Mouse (Mus musculus) urinary bladder, postnatal 4 days (tissue): ENCODE measurements at regions not wholly inside any gene's neighbourhood (a gene's known extent, or its start where the extent isn't known, plus 50 kb on each side); places are given as distances from the start of the nearest gene placed in this dataset.

Experiments used
- DNase-seq, 2 experiments: peaks; one replicate each; pipeline ENCODE4 v3.0.0; 2021 to 2022; ENCODE audit warnings: low spot score in 2 of 2

DNA sequence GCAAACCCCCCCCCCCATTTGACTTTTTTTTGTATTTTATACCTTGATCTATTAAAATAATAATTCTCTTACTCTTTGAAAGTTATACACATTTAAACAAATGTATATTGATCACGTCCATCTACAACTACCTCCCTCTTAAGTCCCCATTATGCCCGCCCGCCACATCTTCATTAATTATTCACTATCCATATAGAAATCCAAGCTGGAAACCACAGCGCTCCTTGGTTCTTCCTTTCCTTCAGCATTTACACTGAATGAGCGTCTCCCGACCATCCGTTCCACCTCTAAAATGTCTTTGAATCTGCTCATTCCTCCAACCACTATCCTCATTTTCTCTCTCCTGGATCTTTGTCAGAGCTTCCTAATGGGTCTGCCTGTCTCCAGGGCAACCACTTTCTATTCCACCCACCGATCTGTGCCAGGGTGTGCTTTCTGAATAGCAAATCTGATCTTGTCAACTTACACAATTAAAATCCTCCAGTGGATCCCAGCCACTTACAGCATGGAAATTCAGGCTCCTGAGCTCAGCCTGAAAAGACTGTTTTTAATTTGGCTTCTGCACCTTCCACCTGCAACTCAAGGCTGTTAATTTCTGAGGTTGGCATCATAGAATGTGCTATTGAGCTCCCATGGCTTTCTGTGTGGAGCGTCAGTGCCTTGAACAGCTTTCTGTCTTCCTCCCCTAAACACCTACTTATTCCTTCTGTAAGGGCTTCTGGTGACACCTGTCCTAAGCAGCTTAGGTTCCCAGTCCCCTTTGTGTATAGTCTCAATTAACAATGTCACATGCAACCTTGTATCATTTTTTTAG is 265.5 kb downstream of the Spry2 start:
- DNase-seq: no peak

DNA sequence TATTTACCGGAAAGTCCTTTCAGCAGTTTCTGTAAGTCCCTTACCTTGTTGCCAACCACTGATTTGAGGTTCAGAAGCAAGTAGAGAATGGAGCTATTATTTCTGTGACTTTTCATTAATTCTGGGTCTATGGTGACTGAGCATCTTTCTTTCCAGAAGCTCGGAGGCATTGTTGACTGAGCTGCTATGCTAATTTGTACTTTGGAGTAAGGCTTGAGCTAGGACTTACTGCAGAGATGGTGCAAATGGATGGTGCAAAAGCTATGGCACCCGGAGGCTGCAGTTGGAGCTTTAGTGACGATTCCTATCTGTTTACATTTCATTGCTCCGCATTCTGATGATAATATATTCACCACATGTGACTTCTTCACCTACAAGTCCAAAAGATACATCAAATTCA is 266.2 kb downstream of the Spry2 start:
- DNase-seq: no peak

DNA sequence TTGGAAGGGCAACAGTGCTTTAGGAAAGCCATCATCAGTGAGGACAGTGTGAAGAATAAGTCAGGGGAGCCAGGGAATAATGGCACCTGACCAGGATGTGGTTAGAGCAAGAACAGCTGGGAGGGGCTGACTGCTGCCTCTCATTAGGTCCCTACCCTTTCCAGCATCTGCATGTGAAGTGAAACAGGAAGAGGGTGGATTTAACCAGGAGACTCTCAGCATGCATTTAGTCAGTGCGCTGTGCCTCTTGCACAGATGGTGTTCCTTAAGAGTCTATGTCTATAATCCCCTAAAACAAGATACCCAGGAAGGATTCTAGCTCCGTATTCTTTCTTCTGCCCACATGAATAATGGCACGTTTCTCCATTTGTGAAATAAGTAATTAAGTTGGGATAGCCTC is 267.9 kb downstream of the Spry2 start:
- DNase-seq: no peak

DNA sequence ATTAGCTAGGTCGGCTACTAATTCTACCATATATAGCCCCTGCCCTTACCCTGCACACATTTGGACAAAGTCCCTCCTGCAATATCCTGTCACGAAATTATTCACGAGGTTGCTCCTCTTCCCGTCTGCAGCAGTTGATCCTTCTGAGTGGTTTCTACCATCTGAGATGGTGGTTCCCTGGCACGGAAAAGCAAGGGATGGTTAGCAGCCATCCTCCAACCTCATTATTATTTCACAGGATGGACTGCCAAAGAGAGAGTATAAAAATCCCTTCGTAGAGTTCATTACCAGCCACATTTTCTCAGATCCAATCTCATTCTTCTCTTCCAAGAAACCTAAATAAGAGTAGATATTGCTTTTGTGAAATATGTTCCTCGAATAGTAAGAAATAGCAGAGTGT is 272.2 kb downstream of the Spry2 start:
- DNase-seq: no peak

DNA sequence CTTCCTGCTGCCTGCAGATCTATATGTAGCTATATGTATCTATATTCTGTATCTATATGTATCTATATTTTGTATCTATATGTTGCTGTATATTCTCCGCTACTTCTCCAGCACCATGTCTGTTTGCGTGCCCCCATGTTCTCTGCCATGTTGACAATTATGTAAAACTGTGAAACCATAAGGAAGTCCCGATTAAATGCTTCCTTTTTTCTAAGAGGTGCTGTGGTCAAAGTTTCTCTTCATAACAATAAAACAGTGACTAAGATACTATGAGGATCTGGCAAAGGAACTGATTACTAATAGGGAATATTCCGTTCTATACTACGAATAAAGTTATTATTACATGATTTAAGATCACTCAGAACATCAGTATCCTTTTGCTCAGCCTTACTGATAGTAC is 274.5 kb downstream of the Spry2 start:
- DNase-seq: no peak

DNA sequence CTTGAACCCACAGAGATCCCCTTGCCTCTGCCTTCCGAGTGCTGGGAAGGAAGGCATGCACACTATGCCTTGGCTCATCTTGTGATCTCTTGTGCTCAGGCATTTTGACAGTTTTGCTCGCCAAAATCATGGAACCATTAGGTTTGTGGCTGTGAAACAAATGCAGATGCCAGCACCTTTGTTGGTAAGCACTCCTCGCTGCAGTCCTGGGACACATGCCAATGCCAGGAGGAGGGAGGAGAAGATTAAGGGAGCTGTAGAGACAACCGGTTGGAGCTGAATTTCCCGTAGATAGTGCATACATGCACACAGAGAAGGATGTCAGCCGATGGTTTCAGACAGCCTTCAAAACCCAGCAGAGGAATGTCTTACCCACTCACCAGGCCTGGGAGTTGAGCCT is 275.5 kb downstream of the Spry2 start:
- DNase-seq: no peak

DNA sequence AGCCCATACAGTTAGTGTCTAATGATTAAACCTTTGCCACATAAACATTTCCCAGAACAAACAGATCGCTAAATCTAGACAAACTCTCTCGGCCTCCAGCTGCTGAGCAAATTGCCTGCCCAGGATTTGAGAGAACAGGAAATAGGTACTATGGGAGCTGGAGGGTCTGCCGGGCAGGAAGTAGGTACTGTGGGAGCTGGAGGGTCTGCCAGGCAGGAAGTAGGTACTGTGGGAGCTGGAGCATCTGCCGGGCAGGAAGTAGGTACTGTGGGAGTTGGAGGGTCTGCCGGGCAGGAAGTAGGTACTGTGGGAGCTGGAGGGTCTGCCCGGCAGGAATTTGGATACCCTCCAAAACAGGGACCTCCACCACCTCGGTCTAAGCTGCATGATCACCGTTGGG is 277.2 kb downstream of the Spry2 start:
- DNase-seq: no peak

DNA sequence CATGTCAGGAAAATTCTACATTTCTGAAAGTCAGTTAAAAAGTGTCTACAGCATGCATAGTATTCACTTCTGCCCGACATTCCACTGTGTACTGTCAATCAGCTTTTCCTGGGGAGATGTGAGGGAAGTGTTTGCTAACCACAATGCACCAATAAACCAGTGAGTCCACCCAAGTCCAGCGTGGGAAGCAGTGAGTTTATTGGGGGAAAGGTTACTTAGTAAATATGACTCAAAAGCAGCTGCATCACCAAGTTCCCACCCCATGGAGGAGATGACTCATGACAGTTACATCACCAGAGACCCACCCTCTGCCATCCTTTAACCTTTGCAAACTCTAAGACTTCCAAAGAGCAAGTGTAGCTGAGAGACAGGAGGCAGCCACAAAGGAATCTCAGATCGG is 280.9 kb downstream of the Spry2 start:
- DNase-seq: no peak

DNA sequence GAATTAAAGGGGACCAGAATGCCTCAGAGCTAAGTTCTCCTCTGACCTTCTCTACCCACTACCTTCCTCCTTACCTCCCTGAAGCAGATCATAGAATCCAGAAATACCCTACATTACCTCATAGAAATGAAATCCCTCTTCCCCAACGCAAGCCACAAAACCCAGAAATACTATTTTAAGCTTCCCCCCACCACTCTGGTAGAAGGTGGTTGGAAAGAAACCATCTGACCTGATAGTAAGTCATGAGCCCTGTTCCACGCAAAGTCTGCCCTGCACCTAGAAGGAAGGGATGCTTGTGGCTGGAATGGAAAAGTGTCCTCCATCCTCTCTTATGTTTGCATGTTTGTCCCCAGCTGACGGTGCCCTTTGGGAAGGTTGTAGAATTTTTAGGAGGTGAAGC is 283.8 kb downstream of the Spry2 start:
- no peak for DNase-seq

DNA sequence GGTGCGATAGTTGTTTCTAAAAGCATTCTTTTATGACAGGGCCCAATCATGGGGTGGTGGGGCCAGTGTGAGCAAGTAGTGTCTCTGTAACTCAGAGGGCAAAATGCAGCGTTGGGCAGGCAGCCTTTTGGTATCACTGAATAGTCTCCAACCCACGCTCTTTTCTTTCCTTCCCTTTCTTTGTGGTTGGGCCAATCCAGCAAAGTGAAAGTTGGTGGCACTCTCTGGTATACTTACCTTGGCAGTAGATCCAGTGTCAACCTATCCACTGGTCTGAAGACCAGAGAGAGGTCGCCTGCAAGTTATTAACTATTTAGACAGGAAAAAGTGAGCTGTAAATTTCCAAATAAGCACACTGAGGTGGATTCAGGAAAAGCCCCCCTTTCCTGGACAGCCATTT is 287.8 kb downstream of the Spry2 start:
- no peak for DNase-seq

DNA sequence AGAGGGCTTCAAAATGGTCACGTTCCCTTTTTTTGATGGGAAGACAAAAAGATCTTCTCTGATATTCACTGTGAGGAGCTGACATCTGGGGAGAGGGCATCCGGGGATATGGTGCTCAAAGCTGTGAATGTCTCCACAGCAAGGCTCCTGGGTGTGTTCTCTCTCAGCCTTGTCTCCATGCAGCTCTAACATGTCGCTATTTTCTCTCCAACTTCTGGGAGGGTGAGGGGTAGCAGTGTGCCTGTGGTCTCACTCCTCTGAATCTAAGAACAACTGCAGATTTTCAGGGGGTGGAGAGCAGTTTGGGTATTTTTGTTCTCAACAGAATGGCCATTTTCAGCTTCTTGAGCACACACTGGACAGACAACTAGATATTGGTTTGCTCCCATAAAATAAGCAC is 290.1 kb downstream of the Spry2 start:
- DNase-seq: no peak

DNA sequence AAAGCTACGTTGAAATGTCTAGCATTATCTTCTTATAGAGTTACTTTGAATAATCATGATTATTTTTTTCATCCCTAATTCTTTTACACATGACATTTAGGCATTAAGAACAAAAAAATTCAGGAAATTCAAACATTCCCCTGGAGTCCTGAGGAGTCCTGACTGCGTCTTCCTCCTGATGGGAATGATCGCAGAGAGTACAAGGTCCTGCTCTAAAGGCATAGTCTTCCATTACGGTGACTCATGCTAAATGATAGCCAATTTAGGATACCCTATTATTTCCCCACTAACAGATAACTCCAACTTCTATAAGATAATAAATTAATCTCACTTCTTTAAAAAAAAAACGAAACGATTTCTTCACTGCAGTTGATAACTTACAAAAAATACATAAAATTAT is 292.2 kb downstream of the Spry2 start:
- DNase-seq: no peak

DNA sequence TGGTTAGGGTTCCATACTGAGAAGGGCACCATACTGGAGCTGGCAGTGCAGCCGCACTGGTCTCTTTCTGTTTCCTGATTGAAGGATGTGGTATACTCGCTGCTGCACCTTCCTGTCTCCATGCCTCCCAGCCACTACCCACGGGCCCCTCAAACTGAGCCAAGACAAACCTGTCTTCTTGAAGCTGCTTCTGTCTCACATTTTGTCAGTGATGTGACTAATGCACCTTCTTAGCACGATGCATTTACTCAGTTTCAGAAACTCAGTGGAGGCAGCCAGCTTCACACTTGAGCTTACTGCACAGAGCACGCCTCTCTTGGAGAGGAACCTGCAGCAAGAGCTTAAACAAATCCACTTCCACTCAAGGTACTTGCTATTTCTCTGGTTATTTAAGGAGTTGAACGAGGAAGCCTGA is 293.6 kb downstream of the Spry2 start:
- DNase-seq: no peak

DNA sequence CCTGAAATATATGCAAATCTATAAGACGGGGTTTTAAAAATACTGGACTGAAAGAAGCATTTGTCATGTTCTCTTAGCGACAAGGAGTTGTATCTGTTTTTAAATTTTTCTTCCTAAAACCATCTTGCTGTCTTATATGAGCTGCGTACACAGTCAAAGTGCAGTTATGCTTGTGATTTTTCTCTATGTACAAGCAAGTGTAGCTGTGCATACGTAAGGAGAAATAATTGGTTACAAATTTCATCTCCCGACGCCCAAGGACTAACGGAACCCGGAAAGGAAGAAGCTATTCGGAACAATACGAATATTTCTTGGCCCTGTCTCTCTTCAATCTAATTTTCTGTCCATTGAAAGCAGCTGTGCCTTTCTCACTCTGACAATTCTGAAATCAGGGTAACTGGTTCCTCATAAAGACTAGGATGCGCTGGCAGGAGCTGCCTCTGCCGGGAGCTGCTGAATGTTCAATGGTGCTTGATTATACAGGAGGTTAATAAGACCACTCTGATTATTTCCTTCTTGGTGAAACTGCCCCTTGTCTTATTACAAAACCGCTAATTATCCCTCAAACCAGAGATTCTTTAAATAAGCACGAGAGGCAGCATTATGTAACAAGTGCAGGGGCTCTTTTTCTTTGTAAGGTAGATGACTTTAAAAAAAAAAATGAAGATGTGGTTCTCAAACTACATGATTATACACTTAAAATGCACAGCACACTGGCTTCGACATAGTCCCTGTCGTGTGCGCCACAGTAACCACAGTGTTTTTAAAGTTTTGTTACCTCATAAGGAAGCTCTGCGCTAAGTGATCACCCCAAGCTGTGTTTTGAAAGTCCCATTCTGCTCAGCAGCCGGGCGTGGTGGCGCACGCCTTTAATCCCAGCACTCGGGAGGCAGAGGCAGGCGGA is 296.8 kb downstream of the Spry2 start:
- DNase-seq: no peak

DNA sequence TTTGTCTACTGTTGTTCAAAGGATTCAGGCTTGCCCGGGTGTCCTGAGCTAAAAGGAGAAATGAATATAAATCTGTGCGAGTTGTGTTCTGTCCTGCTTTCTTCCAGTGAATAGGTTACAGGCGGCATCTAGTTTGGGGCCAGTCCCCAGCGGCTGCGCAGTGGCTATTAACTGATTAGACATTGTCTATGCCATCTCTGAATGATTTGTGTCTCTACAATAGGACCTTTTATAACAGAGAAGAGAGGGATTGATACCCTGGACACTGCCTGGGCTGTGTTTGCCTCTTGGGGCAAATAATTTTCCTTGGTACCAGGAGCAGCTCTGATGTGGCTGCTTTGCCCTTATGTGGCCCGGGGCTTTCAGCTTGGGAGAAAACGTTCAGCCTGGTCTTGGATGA is 306.9 kb downstream of the Spry2 start:
- no peak for DNase-seq

DNA sequence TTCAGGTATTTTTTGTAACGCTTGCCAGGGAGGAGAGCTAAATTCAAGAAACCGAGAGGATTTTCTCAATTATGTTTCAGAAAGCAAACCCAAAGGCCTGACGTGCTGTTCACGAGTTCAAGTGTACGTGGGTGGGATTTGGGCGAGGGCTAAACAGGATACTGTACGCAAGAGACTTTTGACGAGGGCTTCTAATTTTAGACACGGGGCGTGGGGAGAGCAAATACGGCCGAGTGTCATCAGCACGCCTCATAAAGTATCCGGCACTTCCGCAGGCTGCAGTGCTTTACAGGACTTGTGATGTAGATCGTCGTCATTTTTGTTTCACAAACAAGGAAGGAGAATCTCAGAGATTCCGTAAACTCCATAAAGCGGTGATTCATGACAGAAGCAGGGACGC is 307.4 kb downstream of the Spry2 start:
- DNase-seq: no peak

DNA sequence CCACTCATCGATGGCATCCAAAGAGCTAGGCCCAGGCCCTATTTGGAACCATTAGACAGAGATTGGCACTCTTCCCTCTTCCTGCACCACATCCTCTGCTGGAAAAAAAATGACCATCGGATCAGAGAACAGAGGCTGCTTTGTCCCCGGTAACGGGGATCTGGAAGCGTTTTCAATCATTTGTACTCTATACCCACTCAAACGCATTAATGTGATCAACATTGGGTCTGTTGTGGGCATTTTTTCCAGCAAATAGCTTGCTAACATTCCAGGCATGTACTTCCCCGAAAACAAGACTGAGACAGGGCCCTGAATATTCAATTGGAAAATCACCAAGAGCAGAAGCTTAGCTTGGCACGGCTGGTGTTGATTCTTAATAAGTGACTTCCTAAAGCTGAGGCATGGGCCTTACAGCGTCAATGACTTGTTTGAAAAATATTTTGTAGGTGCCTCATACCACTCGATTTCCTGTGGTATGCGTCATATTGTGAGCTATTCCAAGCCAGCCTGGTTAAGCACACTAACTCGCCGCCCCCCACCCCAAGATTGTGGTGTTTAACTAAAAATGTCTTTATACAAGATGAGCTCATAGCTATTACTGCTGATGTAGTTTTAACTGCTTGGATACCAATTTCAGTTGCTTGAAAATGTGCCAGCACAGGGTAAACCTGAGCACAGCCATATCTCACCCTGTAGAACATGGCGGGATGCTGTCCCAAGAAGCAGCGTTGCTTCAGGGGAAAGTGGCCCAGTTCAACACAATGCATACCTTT is 308.0 kb downstream of the Spry2 start:
- no peak for DNase-seq

DNA sequence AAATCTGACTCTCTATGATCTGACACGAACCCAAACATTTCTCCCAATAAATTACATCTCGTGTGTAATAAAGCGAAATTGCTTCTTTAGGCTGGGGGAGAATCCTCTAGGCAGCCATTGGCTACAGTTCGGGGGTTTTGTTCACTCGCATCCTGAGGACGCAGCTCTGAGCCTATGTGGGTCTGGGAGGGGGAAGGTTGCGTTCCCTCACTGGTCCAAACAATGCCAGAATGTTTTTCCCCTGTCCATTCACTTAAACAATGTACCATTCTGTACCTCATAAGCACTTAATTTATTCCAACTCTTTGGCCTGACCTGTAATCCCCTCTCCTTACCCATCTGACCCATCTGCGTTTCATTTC is 308.6 kb downstream of the Spry2 start:
- no peak for DNase-seq

DNA sequence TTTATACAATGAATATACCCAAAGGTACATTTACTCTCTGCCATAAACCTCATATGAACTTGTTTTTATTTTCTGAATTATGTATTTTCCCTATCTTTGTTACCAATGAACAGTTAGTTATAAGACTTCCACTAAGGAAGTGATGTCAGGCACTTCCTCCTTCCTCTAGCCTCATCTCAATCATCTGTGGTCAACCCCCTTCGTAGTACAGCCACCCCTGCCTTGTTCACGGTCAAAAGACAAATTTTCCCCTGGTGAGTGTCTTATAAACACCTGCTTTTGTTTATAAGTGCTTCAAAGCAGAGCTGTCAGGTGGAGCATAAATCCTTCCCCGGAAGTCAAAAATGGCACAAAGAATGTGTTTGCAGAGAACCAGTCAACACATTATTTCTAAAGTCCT is 312.0 kb downstream of the Spry2 start:
- DNase-seq: no peak

DNA sequence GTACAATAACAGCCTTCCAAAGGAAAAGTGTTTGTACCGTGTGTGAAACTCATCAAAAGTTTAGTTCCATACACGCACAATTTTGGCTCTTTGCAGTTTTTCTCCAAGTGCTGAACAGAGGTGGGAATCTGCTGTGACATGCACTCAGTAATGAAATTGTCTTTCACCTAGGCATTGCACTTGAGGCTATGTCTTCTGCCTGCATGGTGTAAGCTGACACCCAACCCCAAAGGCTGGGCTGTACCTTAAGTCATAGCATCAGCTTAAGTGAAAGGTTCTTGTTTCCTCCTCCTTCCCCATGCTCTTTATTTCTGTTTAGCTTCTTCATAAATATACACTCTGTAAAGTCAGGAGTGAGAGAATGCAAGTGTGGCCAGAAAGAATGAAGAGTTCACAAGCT is 313.1 kb downstream of the Spry2 start:
- no peak for DNase-seq

DNA sequence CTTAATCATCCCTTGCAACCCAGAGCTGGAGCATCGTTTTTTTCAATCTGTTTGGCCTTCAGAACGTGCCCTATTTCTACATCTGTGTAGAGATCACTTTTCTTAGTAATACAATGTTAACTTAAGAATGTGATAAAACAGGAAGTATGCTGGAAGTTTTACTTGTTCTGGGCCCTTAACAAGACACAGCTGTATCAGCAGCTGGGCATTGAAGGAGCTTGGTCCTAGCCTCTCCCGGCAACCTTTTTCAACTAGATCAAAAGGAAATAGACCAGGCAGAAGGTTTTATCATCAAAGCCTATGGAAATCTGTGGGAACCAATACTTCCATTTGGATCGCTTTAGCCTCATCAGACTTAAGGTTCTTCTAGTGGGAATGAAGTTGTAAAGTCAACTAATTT is 317.9 kb downstream of the Ndfip2 start:
- DNase-seq: no peak
